Mouse (Mus musculus): Measurements from ENCODE around the gene Lrrc10b.

Lrrc10b gene

DNA sequence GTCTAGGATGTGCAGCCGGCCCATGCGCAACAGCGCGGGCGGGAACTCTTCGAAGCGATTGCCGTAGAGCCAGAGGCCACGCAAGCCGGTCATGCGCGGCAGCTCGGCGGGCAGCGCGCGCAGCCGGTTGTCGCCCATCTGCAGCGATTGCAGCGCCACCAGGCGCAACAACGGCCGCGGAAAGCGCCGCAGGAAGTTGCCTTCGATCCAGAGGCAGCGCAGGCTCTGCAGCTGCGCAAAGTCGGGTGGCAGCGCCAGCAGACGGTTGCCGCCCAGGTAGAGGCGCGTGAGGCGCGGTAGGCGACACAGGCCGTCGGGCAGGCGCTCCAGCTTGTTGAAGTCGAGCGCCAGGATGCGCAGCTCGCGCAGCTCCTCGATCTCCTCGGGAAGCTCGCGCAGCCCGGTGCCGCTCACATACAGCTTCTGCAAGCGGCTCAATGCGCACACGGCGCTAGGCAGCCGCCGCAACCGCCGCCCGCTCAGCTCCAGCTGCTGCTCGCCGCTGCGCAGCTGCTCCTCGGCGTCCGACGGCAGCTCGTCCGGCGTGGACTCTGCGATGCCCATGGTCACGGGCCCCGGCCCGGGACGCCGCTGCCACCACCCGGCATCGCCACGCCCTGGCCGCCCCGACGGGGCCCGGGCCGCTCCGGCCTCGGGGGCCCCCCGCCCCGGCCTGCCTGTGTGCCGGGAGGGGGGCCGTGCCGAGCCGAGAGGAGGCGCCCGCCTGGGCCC, at the start of gene Lrrc10b:
Gene Lrrc10b, minus strand, starts transcription at position 722 of the 732 bp plus-strand sequence.
- CTCF ChIA-PET, result interaction anchor here (0.6 to 2.1 kb wide), 31 partner anchors 7 to 523 kb away, joined by 3 to 15 read pairs (median 4); partner anchors contain the start of genes Ccdc86 (in 1 of the 4), Ppp1r32 (in 1 of the 4) and Syt7 (in 1 of the 4)
- POLR2A ChIA-PET, result interaction anchor here in 3 of 4 experiments (0.5 to 2.8 kb wide), 34 partner anchors 9 to 1490 kb away, joined by 3 to 15 read pairs (median 4); partner anchors contain the start of genes Sdhaf2 (in 3 of the 3), Cpsf7 (in 2 of the 3), Fen1 (in 2 of the 3) and Tmem258 (in 2 of the 3)

DNA sequence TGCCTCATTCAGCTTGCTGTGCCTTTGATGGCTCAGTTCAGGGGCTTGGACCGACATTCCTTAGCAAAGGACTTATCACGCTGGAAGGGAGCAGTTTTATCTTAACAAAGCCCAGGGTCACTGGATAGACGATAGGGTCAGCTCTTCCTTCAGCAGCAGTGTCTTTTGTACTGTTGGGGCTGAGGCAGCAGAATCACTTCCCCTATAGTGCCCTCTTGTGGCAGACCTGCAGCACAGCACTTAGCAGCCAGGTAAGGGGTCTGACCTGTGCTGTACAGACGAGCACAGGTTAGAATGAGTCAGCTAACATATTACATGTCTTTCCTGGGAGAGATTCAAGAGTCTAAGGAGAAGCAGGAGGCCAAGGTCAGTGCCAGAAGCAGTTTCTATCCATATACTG, 45.3 kb upstream of the Lrrc10b start:
- ChIA-PET POLR2A (interaction anchor here (0.8 to 1.7 kb wide), 10 partner anchors 9 to 105 kb away, joined by 3 to 8 read pairs (median 4); partner anchors contain the start of genes Cpsf7 (in 3 of the 4) and Sdhaf2 (in 2 of the 4)), CTCF (interaction anchor here (0.5 to 3.9 kb wide), 86 partner anchors 8 to 480 kb away, joined by 3 to 29 read pairs (median 4); partner anchors contain the start of genes Lrrc10b (in 3 of the 4), Cpsf7 (in 2 of the 4), Ppp1r32 (in 2 of the 4) and Sdhaf2 (in 2 of the 4))

- ChIA-PET CTCF (interaction anchor here in 3 of 4 experiments (0.6 to 3.9 kb wide), 14 partner anchors 9 to 454 kb away, joined by 3 to 29 read pairs (median 10); no protein-coding TSS in a partner anchor), POLR2A (interaction anchor here in 2 of 4 experiments (1.0 to 3.7 kb wide), 7 partner anchors 8 to 72 kb away, joined by 3 to 14 read pairs (median 4); partner anchors contain the start of genes Cpsf7 (in 2 of the 2) and Sdhaf2 (in 2 of the 2))
These were observed 43.3 kb upstream of the Lrrc10b start for GRCm38 (mm10) chr19:10500581-10500980.

DNA sequence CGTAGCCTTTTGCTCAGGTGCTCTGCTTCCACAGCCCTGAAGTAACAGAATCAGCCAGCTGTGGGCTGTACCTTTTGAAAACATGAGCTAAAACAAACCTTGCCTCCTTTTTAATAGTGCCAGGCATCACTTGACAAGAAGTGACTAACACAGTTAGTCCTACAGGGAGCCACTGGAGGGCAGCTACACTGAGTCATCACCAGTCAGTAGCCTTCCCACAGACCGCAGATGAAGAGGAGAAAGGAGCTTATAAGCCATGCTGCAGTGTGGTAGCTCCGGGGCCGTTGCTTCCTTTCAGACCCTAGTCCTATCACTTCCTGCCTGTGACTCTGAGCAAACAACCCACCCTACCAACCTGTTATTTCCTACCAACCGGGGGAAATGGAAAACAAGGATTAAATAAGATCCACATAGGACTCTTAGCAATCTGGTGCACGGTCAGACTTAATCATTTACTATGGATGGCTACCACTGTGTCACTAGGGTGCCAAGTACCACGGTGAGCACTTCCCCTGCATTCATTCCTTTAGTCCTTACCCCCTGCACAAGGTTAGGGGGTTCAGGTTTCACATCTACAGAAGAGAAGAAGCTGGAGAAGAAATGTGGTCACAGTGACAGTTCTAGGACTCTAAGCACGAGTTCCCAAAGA, 40.4 kb upstream of the Lrrc10b start:
- ChIA-PET POLR2A (interaction anchor here (0.5 to 1.8 kb wide), 9 partner anchors 10 to 200 kb away, joined by 3 to 6 read pairs (median 4); partner anchors contain the start of genes Cpsf7 (in 2 of the 4), Lrrc10b (in 1 of the 4) and Sdhaf2 (in 1 of the 4)), CTCF (interaction anchor here in 2 of 4 experiments (0.5 to 2.8 kb wide), 10 partner anchors 11 to 485 kb away, joined by 3 to 12 read pairs (median 4); partner anchors contain the start of gene Lrrc10b (in 1 of the 2))

- CTCF ChIA-PET, result interaction anchor here in 2 of 4 experiments (1.2 to 2.8 kb wide), 3 partner anchors 10 to 254 kb away, joined by 4 to 12 read pairs (median 11); no protein-coding TSS in a partner anchor
These were observed 39.7 kb upstream of the Lrrc10b start for GRCm38 (mm10) chr19:10496976-10497375.

DNA sequence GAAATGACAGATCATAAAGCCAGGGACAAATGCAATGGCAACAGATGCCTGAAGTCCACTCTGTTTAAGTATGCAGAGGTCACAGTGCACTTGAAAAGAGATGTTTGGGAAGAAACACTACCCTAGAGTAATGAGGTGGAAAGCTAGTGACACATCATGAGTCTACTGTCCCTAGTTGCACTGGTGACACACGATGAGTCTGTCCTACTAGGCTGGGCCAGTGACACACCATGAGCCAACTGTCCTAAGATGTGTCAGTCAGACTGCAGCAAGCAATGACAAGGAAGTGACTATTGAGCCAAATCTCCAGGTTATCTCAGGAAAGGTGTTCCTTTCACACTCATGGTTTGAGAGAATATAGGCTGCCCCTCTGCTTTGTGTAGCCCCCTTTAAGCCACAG, 38.4 kb upstream of the Lrrc10b start:
- POLR2A ChIA-PET, result interaction anchor here in 1 of 4 experiments (0.6 kb wide), 1 partner anchor 32 kb away, joined by 4 read pairs; no protein-coding TSS in a partner anchor
- CTCF ChIA-PET, result no interaction called here

More at GRCm38 (mm10) chr19:10496976-10497375, 39.7 kb upstream of the Lrrc10b start:
- POLR2A ChIA-PET, result interaction anchor here in 3 of 4 experiments (0.6 to 1.5 kb wide), 4 partner anchors 10 to 149 kb away, joined by 3 to 5 read pairs (median 4); partner anchors contain the start of gene Lrrc10b (in 1 of the 3)

GRCm38 (mm10) chr19:10486264-10486738, 29.0 kb upstream of the Lrrc10b start:
- ChIA-PET CTCF (interaction anchor here (0.6 to 4.4 kb wide), 38 partner anchors 10 to 451 kb away, joined by 3 to 57 read pairs (median 4); partner anchors contain the start of gene Lrrc10b (in 1 of the 4)), POLR2A (interaction anchor here in 2 of 4 experiments (0.8 to 1.6 kb wide), 2 partner anchors 29 to 190 kb away, joined by 3 to 4 read pairs; partner anchors contain the start of gene Lrrc10b (in 1 of the 2))

- ChIA-PET POLR2A (interaction anchor here in 2 of 4 experiments (0.6 to 1.9 kb wide), 8 partner anchors 9 to 398 kb away, joined by 3 to 8 read pairs (median 3); no protein-coding TSS in a partner anchor), CTCF (interaction anchor here (0.6 to 3.4 kb wide), 16 partner anchors 8 to 597 kb away, joined by 3 to 14 read pairs (median 4); partner anchors contain the start of gene Lrrc10b (in 1 of the 4))
These were observed 25.4 kb upstream of the Lrrc10b start, which contains the start of gene Ppp1r32 for GRCm38 (mm10) chr19:10482703-10483102. Ppp1r32 (minus strand) TSS chr19:10482928.

DNA sequence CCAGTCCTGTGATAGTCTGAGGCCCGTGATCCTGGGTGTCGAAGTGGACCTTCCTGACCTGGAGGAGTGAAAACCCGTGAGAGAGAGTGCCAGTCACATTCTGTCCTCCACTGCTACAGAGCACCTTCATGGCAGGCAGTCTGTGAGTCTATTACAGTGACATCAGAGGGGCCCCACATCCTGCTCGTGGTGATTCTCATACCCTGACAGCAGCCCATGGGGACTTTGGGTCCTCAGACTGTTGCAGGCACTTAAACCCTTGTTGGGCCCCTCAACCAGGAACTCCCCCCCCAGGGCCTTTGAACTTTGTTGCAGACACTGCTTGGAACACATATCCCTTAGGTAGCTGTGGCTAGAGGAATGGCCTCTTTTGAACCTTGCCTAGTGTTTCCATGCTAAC, 22.3 kb upstream of the Lrrc10b start:
- POLR2A ChIA-PET, result interaction anchor here in 2 of 4 experiments (0.7 to 0.8 kb wide), 2 partner anchors 32 to 108 kb away, joined by 3 read pairs; no protein-coding TSS in a partner anchor
- CTCF ChIA-PET, result interaction anchor here in 2 of 4 experiments (0.6 to 1.5 kb wide), 4 partner anchors 23 to 147 kb away, joined by 3 to 6 read pairs (median 4); no protein-coding TSS in a partner anchor

DNA sequence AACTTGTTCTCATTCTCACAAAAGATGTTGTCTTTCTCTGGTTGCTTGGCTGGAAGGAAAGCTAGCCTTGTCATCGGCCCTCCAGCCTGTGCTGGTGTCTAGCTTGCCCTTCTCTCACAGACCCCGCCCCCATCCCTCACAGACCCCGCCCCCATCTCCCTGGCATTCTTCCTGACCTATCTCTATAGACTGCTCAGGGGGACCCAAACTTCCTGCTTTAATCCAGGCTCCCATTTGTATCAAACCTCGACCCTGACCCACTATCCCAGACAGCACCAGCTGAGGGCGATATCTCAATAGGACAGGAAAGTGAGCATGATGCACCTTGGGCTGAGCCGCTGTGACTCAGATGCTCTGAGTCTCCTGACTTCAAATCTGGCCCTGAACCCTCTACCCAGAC, 16.5 kb upstream of the Lrrc10b start:
- CTCF ChIA-PET, result interaction anchor here (0.6 to 2.2 kb wide), 16 partner anchors 9 to 133 kb away, joined by 3 to 11 read pairs (median 4); partner anchors contain the start of genes Lrrc10b (in 1 of the 4) and Ppp1r32 (in 1 of the 4)
- POLR2A ChIA-PET, result interaction anchor here in 3 of 4 experiments (0.5 to 3.1 kb wide), 11 partner anchors 9 to 455 kb away, joined by 3 to 15 read pairs (median 3); partner anchors contain the start of genes Ppp1r32 (in 2 of the 3) and Lrrc10b (in 1 of the 3)

DNA sequence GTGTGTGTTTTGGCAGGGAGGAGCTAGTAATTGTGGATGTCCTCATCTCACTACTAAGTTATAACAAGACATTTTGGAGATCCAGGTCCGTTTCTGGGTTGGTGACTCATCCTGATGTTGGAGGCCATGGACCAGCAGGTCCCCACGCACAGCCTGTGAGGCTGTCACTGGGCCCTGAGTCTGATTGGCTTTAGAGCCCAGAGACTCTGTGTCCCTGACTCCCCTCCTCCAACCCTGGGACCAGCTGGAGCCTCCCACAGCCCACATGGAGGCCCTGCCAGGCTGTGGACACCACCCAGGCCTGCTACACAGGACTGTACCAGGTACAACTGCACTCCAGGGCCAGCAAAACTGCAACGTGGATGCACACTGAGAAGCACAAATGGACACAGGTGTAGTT, 15.7 kb upstream of the Lrrc10b start:
- CTCF ChIA-PET, result interaction anchor here (0.6 to 2.2 kb wide), 4 partner anchors 13 to 220 kb away, joined by 3 to 11 read pairs (median 4); partner anchors contain the start of gene Lrrc10b (in 1 of the 4)
- POLR2A ChIA-PET, result interaction anchor here in 2 of 4 experiments (0.8 to 3.1 kb wide), 3 partner anchors 10 to 266 kb away, joined by 3 to 15 read pairs (median 6); partner anchors contain the start of genes Lrrc10b (in 1 of the 2) and Ppp1r32 (in 1 of the 2)

DNA sequence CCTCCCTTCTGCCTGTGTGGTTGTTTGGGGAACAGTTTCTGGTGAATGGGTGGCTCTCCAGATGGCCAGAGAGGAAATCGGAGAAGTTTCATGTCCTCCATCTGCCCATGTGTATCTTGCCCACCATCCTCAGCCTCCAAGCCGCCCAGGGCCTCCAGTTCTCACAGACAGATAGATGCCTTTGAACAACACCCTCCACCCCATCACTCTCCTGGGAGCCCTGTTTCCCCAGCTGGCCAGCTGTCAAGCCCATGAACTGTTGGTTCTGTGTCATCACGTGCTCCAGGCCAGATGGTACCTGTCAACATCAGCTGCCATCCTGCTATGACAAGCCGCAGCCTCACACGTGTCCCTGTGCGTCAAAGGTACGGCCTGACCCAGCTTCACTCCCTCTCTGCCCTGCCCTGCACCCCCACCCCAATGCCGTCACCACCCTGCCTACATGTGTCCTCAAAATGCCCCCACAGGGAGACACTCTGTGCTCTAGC, 11.9 kb upstream of the Lrrc10b start:
- ChIA-PET POLR2A (interaction anchor here in 1 of 4 experiments (1.4 kb wide), 1 partner anchor 12 kb away, joined by 5 read pairs; the partner anchor contains the start of gene Lrrc10b), CTCF (interaction anchor here in 2 of 4 experiments (0.7 to 0.9 kb wide), 3 partner anchors 12 to 458 kb away, joined by 3 to 5 read pairs (median 3); partner anchors contain the start of gene Lrrc10b (in 1 of the 2))

- ChIA-PET CTCF (interaction anchor here (0.7 to 1.1 kb wide), 6 partner anchors 15 to 515 kb away, joined by 3 to 5 read pairs (median 3); no protein-coding TSS in a partner anchor), POLR2A (interaction anchor here in 3 of 4 experiments (0.6 to 1.4 kb wide), 8 partner anchors 10 to 1322 kb away, joined by 3 to 7 read pairs (median 4); partner anchors contain the start of gene Sdhaf2 (in 1 of the 3))
These were observed 7.2 kb upstream of the Lrrc10b start for GRCm38 (mm10) chr19:10464427-10464826.

GRCm38 (mm10) chr19:10461584-10461983, 4.3 kb upstream of the Lrrc10b start:
- ChIA-PET POLR2A (interaction anchor here in 2 of 4 experiments (0.6 kb wide), 2 partner anchors 402 to 1518 kb away, joined by 3 to 5 read pairs; no protein-coding TSS in a partner anchor), CTCF (interaction anchor here in 3 of 4 experiments (0.6 to 1.1 kb wide), 7 partner anchors 12 to 229 kb away, joined by 3 to 5 read pairs (median 3); no protein-coding TSS in a partner anchor)

GRCm38 (mm10) chr19:10459907-10460306, 2.6 kb upstream of the Lrrc10b start:
- POLR2A ChIA-PET, result interaction anchor here in 1 of 4 experiments (0.7 to 1.3 kb wide), 2 partner anchors 31 to 84 kb away, joined by 3 to 10 read pairs; no protein-coding TSS in a partner anchor
- CTCF ChIA-PET, result no interaction called here

- CTCF ChIA-PET, result interaction anchor here in 3 of 4 experiments (0.8 to 2.1 kb wide), 13 partner anchors 8 to 117 kb away, joined by 3 to 15 read pairs (median 4); partner anchors contain the start of gene Ppp1r32 (in 1 of the 3)
- POLR2A ChIA-PET, result interaction anchor here in 3 of 4 experiments (0.6 to 2.8 kb wide), 13 partner anchors 16 to 515 kb away, joined by 3 to 15 read pairs (median 4); partner anchors contain the start of genes Sdhaf2 (in 3 of the 3), Cpsf7 (in 2 of the 3), Cyb561a3 (in 1 of the 3) and Tmem138 (in 1 of the 3)
These were observed 823 bp upstream of the Lrrc10b start for GRCm38 (mm10) chr19:10458096-10458495.

All from embryonic stem cell, embryonic (primary cell).